Mouse (Mus musculus) MEL (cell line): Measurements from ENCODE around the gene Jmjd1c.

Source experiments
- CTCF ChIP-seq, 3 experiments: IDR thresholded peaks in 2 of 3; conservative IDR thresholded peaks in 1 of 3; 2 replicates each; pipeline ENCODE4 v1.5.1; 2011 to 2012; ENCODE audit warnings: low read length in 3 of 3, low read depth in 2 of 3, mild to moderate bottlenecking in 2 of 3, improper control_type of control experiment in 1 of 3, inconsistent platforms in 1 of 3, mixed read lengths in 1 of 3, moderate library complexity in 1 of 3; ENCODE audit not compliant: control insufficient read depth in 1 of 3, insufficient read depth in 1 of 3, poor library complexity in 1 of 3, severe bottlenecking in 1 of 3
- E2F4 ChIP-seq: IDR thresholded peaks from 2 replicates; pipeline ENCODE4 v1.6.1; 2011; ENCODE audit warnings: low read depth, low read length, improper control_type of control experiment, borderline replicate concordance
- EP300 ChIP-seq, 2 experiments: IDR thresholded peaks; 2 replicates each; pipeline ENCODE4 v1.6.1; 2011; ENCODE audit warnings: improper control_type of control experiment in 2 of 2, low read length in 2 of 2, low read depth in 1 of 2, mild to moderate bottlenecking in 1 of 2
- JUND ChIP-seq: IDR thresholded peaks from 2 replicates; pipeline ENCODE4 v1.6.1; 2011; ENCODE audit warnings: low read depth, mild to moderate bottlenecking, improper control_type of control experiment, low read length
- NELFE ChIP-seq: IDR thresholded peaks from 2 replicates; pipeline ENCODE4 v1.6.1; 2011; ENCODE audit warnings: low read depth, low read length, improper control_type of control experiment
- POLR2A ChIP-seq, 2 experiments: IDR thresholded peaks; 2 replicates each; pipeline ENCODE4 v1.6.1; 2011 to 2012; ENCODE audit warnings: low read length in 2 of 2, mild to moderate bottlenecking in 2 of 2, control low read depth in 1 of 2, improper control_type of control experiment in 1 of 2, low read depth in 1 of 2, moderate library complexity in 1 of 2; ENCODE audit not compliant: control insufficient read depth in 1 of 2, insufficient read depth in 1 of 2, poor library complexity in 1 of 2
- POLR2AphosphoS5 ChIP-seq: IDR thresholded peaks from 2 replicates; pipeline ENCODE4 v1.6.1; 2012; ENCODE audit warnings: low read depth, borderline replicate concordance, mild to moderate bottlenecking, inconsistent platforms, low read length, moderate library complexity, mixed read lengths
- RAD21 ChIP-seq: IDR thresholded peaks from 2 replicates; pipeline ENCODE4 v1.6.1; 2011; ENCODE audit warnings: mild to moderate bottlenecking, low read depth, low read length, improper control_type of control experiment
- RCOR1 ChIP-seq: IDR thresholded peaks from 2 replicates; pipeline ENCODE4 v1.6.1; 2012; ENCODE audit warnings: low read depth, mild to moderate bottlenecking, inconsistent platforms, low read length, improper control_type of control experiment
- TCF12 ChIP-seq: IDR thresholded peaks from 2 replicates; pipeline ENCODE4 v1.6.1; 2014; ENCODE audit warnings: low read depth, mild to moderate bottlenecking, inconsistent platforms, low read length, improper control_type of control experiment, moderate library complexity
- ZMIZ1 ChIP-seq: IDR thresholded peaks from 2 replicates; pipeline ENCODE4 v1.6.1; 2012; ENCODE audit warnings: low read depth, mild to moderate bottlenecking, inconsistent platforms, low read length, improper control_type of control experiment, moderate library complexity

GRCm38 (mm10) chr10:67050766-67051165, 45.2 kb upstream of the Jmjd1c start:
- TF ChIP-seq CTCF (IDR thresholded peaks at IDR 0.05 in 2 of 3, conservative IDR thresholded peaks at IDR 0.05 in 1 of 3; ENCODE audit: control insufficient read depth in 1 of 3, insufficient read depth in 1 of 3, low read depth in 2 of 3, low read length in 3 of 3, poor library complexity in 1 of 3, severe bottlenecking in 1 of 3) (no peak), EP300 (IDR thresholded peaks at IDR 0.05; ENCODE audit: low read depth in 1 of 2, low read length in 2 of 2) (no peak), TCF12 (no peak), POLR2A (IDR thresholded peaks at IDR 0.05; ENCODE audit: control insufficient read depth in 1 of 2, insufficient read depth in 1 of 2, low read depth in 1 of 2, low read length in 2 of 2, poor library complexity in 1 of 2) (no peak), E2F4 (no peak), NELFE (no peak), RAD21 (no peak), POLR2AphosphoS5 (no peak), RCOR1 (no peak), ZMIZ1 (no peak), JUND (no peak)
